Mouse (Mus musculus) mature B cell (primary cell): ENCODE measurements around the gene Fkrp.

Experiments used
- in situ Hi-C: fragments of 300-500 bp; cut with MboI; formaldehyde crosslinking; loops from 2 replicates; pipeline ENCODE4 v1.14.3; 2019

Gene Fkrp

GRCm38 (mm10) chr7:16816475-16817122 lies at the start of gene Fkrp:
TSS of gene Fkrp (minus strand) at chr7:16816732.
- in situ Hi-C loops = loop anchor here (5.0 kb wide), 1 partner anchor 41 kb away; no protein-coding TSS in a partner anchor

- in situ Hi-C loops = loop anchor here (5.0 kb wide), 1 partner anchor 43 kb away; the partner anchor contains the start of genes Fkrp and Strn4
These were observed 43.5 kb upstream of the Fkrp start for GRCm38 (mm10) chr7:16859902-16860651.

- in situ Hi-C loops = loop anchor here (5.0 kb wide), 1 partner anchor 41 kb away; the partner anchor contains the start of genes Fkrp and Strn4
These were observed 41.8 kb upstream of the Fkrp start for GRCm38 (mm10) chr7:16858336-16858735.

- in situ Hi-C loops = no loop called here
These were observed 36.8 kb upstream of the Fkrp start for GRCm38 (mm10) chr7:16853302-16853831.

GRCm38 (mm10) chr7:16851636-16852035 lies 35.1 kb upstream of the Fkrp start:
- in situ Hi-C loops = no loop called here

GRCm38 (mm10) chr7:16848579-16848978 lies 32.0 kb upstream of the Fkrp start:
- in situ Hi-C loops = no loop called here

GRCm38 (mm10) chr7:16847507-16847906 lies 31.0 kb upstream of the Fkrp start:
- in situ Hi-C loops = no loop called here

GRCm38 (mm10) chr7:16846775-16847174 lies 30.2 kb upstream of the Fkrp start:
- in situ Hi-C loops = no loop called here

GRCm38 (mm10) chr7:16845820-16846167 lies 29.3 kb upstream of the Fkrp start:
- in situ Hi-C loops = no loop called here

- in situ Hi-C loops = no loop called here
These were observed 28.7 kb upstream of the Fkrp start for GRCm38 (mm10) chr7:16845072-16845819.

- in situ Hi-C loops = no loop called here
These were observed 28.2 kb upstream of the Fkrp start for GRCm38 (mm10) chr7:16844696-16845071.

- in situ Hi-C loops = no loop called here
These were observed 27.1 kb upstream of the Fkrp start for GRCm38 (mm10) chr7:16843441-16844171.

GRCm38 (mm10) chr7:16842645-16843063 lies 26.1 kb upstream of the Fkrp start, which contains the start of gene Prkd2:
TSS of gene Prkd2 (plus strand) at chr7:16842902.
- in situ Hi-C loops = no loop called here

- in situ Hi-C loops = no loop called here
These were observed 25.3 kb upstream of the Fkrp start for GRCm38 (mm10) chr7:16841561-16842560.

GRCm38 (mm10) chr7:16841078-16841477 lies 24.5 kb upstream of the Fkrp start:
- in situ Hi-C loops = no loop called here

GRCm38 (mm10) chr7:16840109-16840491 lies 23.6 kb upstream of the Fkrp start:
- in situ Hi-C loops = no loop called here

GRCm38 (mm10) chr7:16839427-16840108 lies 23.0 kb upstream of the Fkrp start:
- in situ Hi-C loops = no loop called here

GRCm38 (mm10) chr7:16838804-16839426 lies 22.4 kb upstream of the Fkrp start:
- in situ Hi-C loops = no loop called here
